Mouse (Mus musculus) lung, embryonic 16.5 days (tissue): ENCODE results near the gene Neurl1b. TPM values are rescaled to one million over a fixed set of nuclear protein-coding genes. Genes with fewer than 3 reads are reported as not detected.

ENCODE experiments used
- ATAC-seq: fragments of 200-750 bp; cut with Nextera tagmentation; 2 replicates; pipeline ENCODE4 v1.8.0; 2017; ENCODE audit warnings: low read depth, mild to moderate bottlenecking, moderate library complexity
- H3K27ac ChIP-seq: fragments of 300-500 bp; sonication (generic); 2 replicates; pipeline ENCODE4 v1.5.1; 2014; ENCODE audit warnings: mild to moderate bottlenecking, control low read depth, low read length
- H3K27me3 ChIP-seq: fragments of 300-500 bp; sonication (generic); 2 replicates; pipeline ENCODE4 v1.6.1; 2014; ENCODE audit warnings: low read depth, low read length, mixed read lengths; ENCODE audit not compliant: control insufficient read depth, insufficient read depth
- H3K36me3 ChIP-seq: fragments of 300-500 bp; sonication (generic); 2 replicates; pipeline ENCODE4 v1.6.1; 2014; ENCODE audit warnings: low read length; ENCODE audit not compliant: control insufficient read depth, insufficient read depth
- H3K4me1 ChIP-seq: fragments of 300-500 bp; sonication (generic); replicated peaks from 2 replicates; pipeline ENCODE4 v1.6.1; 2014; ENCODE audit warnings: low read length, mixed read lengths; ENCODE audit not compliant: control insufficient read depth, insufficient read depth
- H3K4me2 ChIP-seq: fragments of 300-500 bp; sonication (generic); 2 replicates; pipeline ENCODE4 v1.6.1; 2014; ENCODE audit warnings: low read depth, low read length, control low read depth
- H3K4me3 ChIP-seq: fragments of 300-500 bp; sonication (generic); 2 replicates; pipeline ENCODE4 v1.5.1; 2014; ENCODE audit warnings: mild to moderate bottlenecking, low read length, control low read depth
- H3K9ac ChIP-seq: fragments of 300-500 bp; sonication (generic); 2 replicates; pipeline ENCODE4 v1.6.1; 2014; ENCODE audit warnings: low read length, control low read depth
- H3K9me3 ChIP-seq: fragments of 300-500 bp; sonication (generic); 2 replicates; pipeline ENCODE4 v1.6.1; 2016; ENCODE audit warnings: low read length; ENCODE audit not compliant: control insufficient read depth
- WGBS: fragments of 180-500 bp; shearing (Covaris S2); extraction: QIAGEN DNeasy Blood & Tissue Kit; methylation state at CpG from one replicate; pipeline ENCODE4 v1.1.7; 2014; 5-methylcytosine and 5-hydroxymethylcytosine counted together
- polyA plus RNA-seq: library from polyadenylated mRNA; unstranded; fragments of >200 nt; fragmentation: Nextera tagmentation; extraction: Ambion mirVana; gene quantifications from 2 replicates; pipeline ENCODE4 v1.2.1, GENCODE M21; 2015

The Neurl1b gene
- polyA plus RNA-seq, 1 experiment from 2014 or later, result 1.8 TPM

DNA sequence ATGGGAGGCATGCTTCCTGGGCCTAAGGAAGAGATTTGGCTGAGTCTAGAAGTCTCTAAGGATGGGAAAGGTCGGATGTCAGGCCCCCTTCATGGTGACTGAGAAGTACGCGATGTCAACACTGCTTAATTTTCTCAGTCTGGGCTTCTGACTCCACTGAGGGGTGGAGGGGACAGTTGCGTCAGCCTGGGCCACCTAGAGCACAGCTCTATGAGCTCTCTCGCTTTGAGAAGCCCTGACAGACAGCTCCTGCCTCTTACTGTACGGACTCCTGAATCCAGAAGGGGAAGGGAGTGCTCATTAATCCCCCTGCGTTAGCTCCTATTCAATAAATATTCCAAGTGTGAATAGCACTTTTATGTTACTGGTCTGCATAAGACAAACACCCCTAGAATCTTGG is 43.4 kb downstream of the Neurl1b start:
- peaks cover 6% of the 10 kb centered on the region; the same call in 1 of the 2 replicates for H3K4me1 ChIP-seq
- H3K9me3 ChIP-seq, result no peaks in the 10 kb centered on the region
- H3K4me3 ChIP-seq, result no peak overlapping the region
- no peaks in the 10 kb centered on the region for H3K27me3 ChIP-seq
- 41% methylated on average over 7 of the region's 7 CpGs for WGBS
- H3K4me2 ChIP-seq, result no peak overlapping the region
- H3K27ac ChIP-seq, result no peak overlapping the region
- no peak overlapping the region for H3K9ac ChIP-seq
- peak; percentile 37; the same call in 1 of the 2 replicates for ATAC-seq
- no peaks in the 10 kb centered on the region for H3K36me3 ChIP-seq

DNA sequence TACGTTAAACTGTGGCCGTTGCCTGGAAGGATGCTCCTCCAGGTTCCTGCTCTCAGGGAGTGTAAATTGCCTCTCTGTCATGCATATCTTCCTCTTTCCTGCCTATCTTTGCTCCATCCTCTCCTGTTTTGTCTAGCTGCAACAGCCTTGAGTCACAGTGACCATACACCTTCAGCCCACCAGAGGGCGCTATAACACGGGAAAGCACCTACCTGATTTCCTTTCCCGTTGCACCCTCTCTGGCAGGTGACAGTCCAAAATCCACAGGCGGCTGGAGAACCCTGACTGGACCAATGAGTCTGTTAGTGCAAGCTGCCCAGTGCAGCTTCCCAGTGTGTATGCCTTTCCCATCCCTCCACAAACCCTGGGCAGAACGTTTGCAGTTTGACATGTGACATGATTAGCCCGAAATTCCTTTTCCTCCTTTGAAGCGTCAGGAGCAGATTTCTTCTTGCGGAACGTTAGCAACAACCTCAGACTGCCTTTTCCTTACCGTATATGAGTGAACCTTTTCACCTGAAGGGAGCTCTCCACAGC is 48.1 kb downstream of the Neurl1b start:
- no peak overlapping the region for H3K4me2 ChIP-seq
- WGBS, result 21% methylated on average over 12 of the region's 12 CpGs
- H3K9ac ChIP-seq, result no peak overlapping the region
- H3K27me3 ChIP-seq, result no peaks in the 10 kb centered on the region
- no peak overlapping the region for H3K27ac ChIP-seq
- no peaks in the 10 kb centered on the region for H3K36me3 ChIP-seq
- ATAC-seq, result no peak
- H3K4me3 ChIP-seq, result no peak overlapping the region
- H3K4me1 ChIP-seq, result peaks cover 4% of the 10 kb centered on the region
- no peaks in the 10 kb centered on the region for H3K9me3 ChIP-seq

- no peak overlapping the region for H3K4me2 ChIP-seq
- H3K27me3 ChIP-seq, result no peaks in the 10 kb centered on the region
- peaks cover 3% of the 10 kb centered on the region for H3K4me1 ChIP-seq
- no peaks in the 10 kb centered on the region for H3K9me3 ChIP-seq
- H3K36me3 ChIP-seq, result no peaks in the 10 kb centered on the region
- no peak overlapping the region for H3K4me3 ChIP-seq
- 82% methylated on average over 5 of the region's 5 CpGs for WGBS
- no peak overlapping the region for H3K9ac ChIP-seq
- ATAC-seq, result no peak
- H3K27ac ChIP-seq, result no peak overlapping the region
These were observed 48.8 kb downstream of the Neurl1b start for GRCm38 (mm10) chr17:26463432-26463831.

DNA sequence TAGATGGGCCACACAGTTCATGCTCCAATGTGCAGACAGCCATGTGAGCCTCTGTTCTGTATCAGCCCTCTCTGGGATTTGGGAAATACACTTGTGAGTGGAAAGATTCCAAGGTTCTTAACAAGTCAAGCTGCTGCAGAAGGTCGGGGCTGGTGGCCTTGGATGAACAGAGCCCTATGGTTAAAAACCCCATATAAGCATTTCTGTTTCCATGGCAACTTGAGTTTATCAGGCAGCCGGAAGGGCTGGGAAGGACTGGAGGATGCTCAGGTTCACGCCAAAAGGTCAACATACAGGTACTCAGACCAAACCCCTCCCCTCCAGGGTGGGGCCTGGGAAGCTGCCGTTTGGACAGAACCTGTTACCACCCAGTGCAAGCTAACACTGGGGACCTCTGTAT is 49.4 kb downstream of the Neurl1b start:
- 22% methylated on average over 4 of the region's 4 CpGs for WGBS
- no peaks in the 10 kb centered on the region for H3K36me3 ChIP-seq
- ATAC-seq, result no peak
- H3K27me3 ChIP-seq, result no peaks in the 10 kb centered on the region
- H3K9me3 ChIP-seq, result no peaks in the 10 kb centered on the region
- no peak overlapping the region for H3K4me3 ChIP-seq
- peaks cover 3% of the 10 kb centered on the region for H3K4me1 ChIP-seq
- H3K27ac ChIP-seq, result no peak overlapping the region
- no peak overlapping the region for H3K9ac ChIP-seq
- no peak overlapping the region for H3K4me2 ChIP-seq

DNA sequence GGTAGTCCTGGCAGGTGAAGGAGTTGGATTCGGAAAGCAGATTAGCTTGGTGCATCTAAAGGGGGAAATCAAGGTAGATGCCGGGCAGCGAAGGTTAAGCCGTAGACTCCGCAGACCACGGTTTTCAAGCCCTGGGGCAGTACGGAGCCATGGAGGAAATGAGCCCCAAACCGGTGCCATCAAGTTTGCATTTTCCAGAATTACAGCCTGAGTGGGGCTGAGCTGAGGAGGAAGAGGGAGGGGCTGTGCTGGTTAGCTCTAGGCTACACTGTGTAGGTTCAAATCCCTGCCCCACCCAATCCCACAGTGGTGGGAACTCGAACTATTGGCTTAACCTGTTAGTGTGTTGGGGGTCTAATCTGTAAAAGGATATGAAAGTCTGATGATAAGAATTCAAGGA is 49.9 kb downstream of the Neurl1b start:
- Histone ChIP-seq H3K4me1 (peaks cover 3% of the 10 kb centered on the region), H3K9me3 (no peaks in the 10 kb centered on the region), H3K36me3 (no peaks in the 10 kb centered on the region), H3K9ac (no peak overlapping the region), H3K27me3 (no peaks in the 10 kb centered on the region), H3K4me3 (no peak overlapping the region), H3K27ac (peak overlapping the region; percentile 46), H3K4me2 (no peak overlapping the region)
- 63% methylated on average over 9 of the region's 9 CpGs for WGBS
- ATAC-seq, result no peak

GRCm38 (mm10) chr17:26464972-26465371 is 50.3 kb downstream of the Neurl1b start:
- peak; percentile 57 for ATAC-seq
- no peaks in the 10 kb centered on the region for H3K36me3 ChIP-seq

GRCm38 (mm10) chr17:26466741-26467150 is 52.1 kb downstream of the Neurl1b start:
- Histone ChIP-seq H3K4me3 (no peak overlapping the region), H3K9ac (peak overlapping the region; percentile 46), H3K4me2 (peak overlapping the region; percentile 30), H3K4me1 (peaks cover 3% of the 10 kb centered on the region), H3K27me3 (no peaks in the 10 kb centered on the region), H3K36me3 (no peaks in the 10 kb centered on the region), H3K27ac (peak overlapping the region; percentile 47; the same call in 1 of the 2 replicates), H3K9me3 (no peaks in the 10 kb centered on the region)
- 9% methylated on average over 4 of the region's 4 CpGs for WGBS
- peak; percentile 55 for ATAC-seq

More at GRCm38 (mm10) chr17:26464972-26465371, 50.3 kb downstream of the Neurl1b start:
- H3K9me3 ChIP-seq, result no peaks in the 10 kb centered on the region
- no peak overlapping the region for H3K4me3 ChIP-seq
- WGBS, result 44% methylated on average over 7 of the region's 7 CpGs
- H3K9ac ChIP-seq, result 0 out of 2 replicates have a peak overlapping the region, but pooled peaks have one; percentile 26
- peaks cover 3% of the 10 kb centered on the region for H3K4me1 ChIP-seq
- H3K4me2 ChIP-seq, result no peak overlapping the region
- peak overlapping the region; percentile 46; the same call in 1 of the 2 replicates for H3K27ac ChIP-seq
- no peaks in the 10 kb centered on the region for H3K27me3 ChIP-seq

DNA sequence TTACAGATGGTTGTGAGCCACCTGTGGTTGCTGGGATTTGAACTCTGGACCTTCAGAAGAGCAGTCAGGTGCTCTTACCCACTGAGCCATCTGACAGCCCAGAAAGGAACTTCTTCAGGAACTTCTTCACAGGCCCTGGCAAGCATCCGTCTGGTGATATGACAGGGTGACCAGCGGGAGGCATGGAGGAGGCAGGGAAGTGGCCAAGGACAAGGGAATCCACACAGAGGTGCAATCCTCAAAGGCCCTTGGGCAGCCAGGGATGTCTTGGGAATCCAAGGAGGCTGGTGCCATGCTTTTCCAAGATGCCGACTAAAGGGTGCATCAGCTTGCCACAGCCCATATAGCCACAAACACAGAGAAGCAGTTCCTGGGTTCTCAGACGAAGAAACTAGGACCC is 53.0 kb downstream of the Neurl1b start:
- ATAC-seq, result no peak
- Histone ChIP-seq H3K4me1 (peaks cover 3% of the 10 kb centered on the region), H3K36me3 (no peaks in the 10 kb centered on the region), H3K9me3 (no peaks in the 10 kb centered on the region), H3K27ac (no peak overlapping the region), H3K4me3 (no peak overlapping the region), H3K9ac (no peak overlapping the region), H3K27me3 (no peaks in the 10 kb centered on the region), H3K4me2 (no peak overlapping the region)
- WGBS, result 73% methylated on average over 4 of the region's 4 CpGs

GRCm38 (mm10) chr17:26468102-26468894 is 53.7 kb downstream of the Neurl1b start:
- Histone ChIP-seq H3K36me3 (no peaks in the 10 kb centered on the region), H3K4me1 (peaks cover 3% of the 10 kb centered on the region), H3K4me2 (no peak overlapping the region), H3K27ac (no peak overlapping the region), H3K27me3 (no peaks in the 10 kb centered on the region), H3K9me3 (no peaks in the 10 kb centered on the region), H3K9ac (no peak overlapping the region), H3K4me3 (no peak overlapping the region)
- ATAC-seq, result no peak
- WGBS, result 76% methylated on average over 13 of the region's 13 CpGs
